Mouse (Mus musculus): ENCODE results near the gene Thap2. TPM values are rescaled to one million over a fixed set of nuclear protein-coding genes. Genes with fewer than 3 reads are reported as not detected.

Thap2 gene
- total and polyA plus RNA-seq, 3 experiments: 5.0 to 9.3 (median 7.9) TPM

- Histone ChIP-seq H3K36me3 (ENCODE audit: control insufficient read depth, insufficient read depth, low read length) (no peaks in the 10 kb centered on the region), H3K4me3 (no peak overlapping the region), H3K79me2 (replicated peaks; ENCODE audit: control insufficient read depth, insufficient read depth, low read length) (no peaks in the 10 kb centered on the region), H3K9ac (ENCODE audit: low read depth, low read length) (no peak overlapping the region), H3K27ac (no peak overlapping the region), H3K4me1 (ENCODE audit: control insufficient read depth, insufficient read depth, low read length) (no peaks in the 10 kb centered on the region), H3K27me3 (ENCODE audit: control insufficient read depth, insufficient read depth, low read length) (no peaks in the 10 kb centered on the region)
- no peak for DNase-seq
- 80% methylated on average over 2 of the region's 2 CpGs for WGBS
- intact Hi-C loops (cut with DNase I): no loop called here
- no peak for TF ChIP-seq EP300 (IDR thresholded peaks at IDR 0.05; ENCODE audit: insufficient read depth, low read depth, low read length)
- TF ChIP-seq POLR2A (IDR thresholded peaks at IDR 0.05; ENCODE audit: insufficient read depth, low read depth, low read length): no peak
- no peak for TF ChIP-seq CTCF (IDR thresholded peaks at IDR 0.05)
Observed at GRCm38 (mm10) chr10:115350810-115351397, 33.3 kb downstream of the Thap2 start.

- no peaks in the 10 kb centered on the region for H3K27me3 ChIP-seq (ENCODE audit: control insufficient read depth, insufficient read depth, low read length)
- H3K9ac ChIP-seq (ENCODE audit: low read depth, low read length): no peak overlapping the region
- no peak overlapping the region for H3K4me3 ChIP-seq
- no peak for DNase-seq
- no peaks in the 10 kb centered on the region for H3K4me1 ChIP-seq (ENCODE audit: control insufficient read depth, insufficient read depth, low read length)
- 86% methylated on average over 7 of the region's 7 CpGs for WGBS
- TF ChIP-seq CTCF (IDR thresholded peaks at IDR 0.05) (no peak), EP300 (IDR thresholded peaks at IDR 0.05; ENCODE audit: insufficient read depth, low read depth, low read length) (no peak), POLR2A (IDR thresholded peaks at IDR 0.05; ENCODE audit: insufficient read depth, low read depth, low read length) (no peak)
- H3K79me2 ChIP-seq (replicated peaks; ENCODE audit: control insufficient read depth, insufficient read depth, low read length): no peaks in the 10 kb centered on the region
- H3K36me3 ChIP-seq (ENCODE audit: control insufficient read depth, insufficient read depth, low read length): no peaks in the 10 kb centered on the region
- intact Hi-C loops (cut with DNase I): no loop called here
- H3K27ac ChIP-seq: no peak overlapping the region
Observed at GRCm38 (mm10) chr10:115349509-115349908, 34.7 kb downstream of the Thap2 start.

DNA sequence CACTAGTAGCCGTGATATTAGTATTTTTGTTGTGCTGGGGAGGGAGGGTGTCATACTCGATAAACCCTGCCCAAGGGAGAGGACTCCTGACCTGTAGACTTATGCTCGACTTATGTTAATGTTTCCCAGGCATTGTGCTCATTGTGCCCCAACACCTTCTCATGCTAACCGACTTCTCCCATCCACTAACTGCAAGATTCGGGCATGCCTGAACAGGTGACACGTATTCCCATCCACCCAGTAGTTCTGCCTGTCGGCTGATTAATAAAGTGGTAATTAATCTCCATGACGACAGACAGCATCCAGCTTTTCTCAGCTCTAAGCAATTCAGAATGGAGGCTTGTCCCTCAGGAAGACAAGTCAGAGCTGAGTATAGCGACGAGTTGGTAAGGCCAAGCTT lies 35.2 kb downstream of the Thap2 start:
- intact Hi-C loops (cut with DNase I): no loop called here
- Histone ChIP-seq H3K9ac (ENCODE audit: low read depth, low read length) (no peak overlapping the region), H3K4me3 (no peak overlapping the region), H3K27me3 (ENCODE audit: control insufficient read depth, insufficient read depth, low read length) (no peaks in the 10 kb centered on the region), H3K79me2 (replicated peaks; ENCODE audit: control insufficient read depth, insufficient read depth, low read length) (no peaks in the 10 kb centered on the region), H3K27ac (no peak overlapping the region), H3K36me3 (ENCODE audit: control insufficient read depth, insufficient read depth, low read length) (no peaks in the 10 kb centered on the region), H3K4me1 (ENCODE audit: control insufficient read depth, insufficient read depth, low read length) (no peaks in the 10 kb centered on the region)
- TF ChIP-seq CTCF (IDR thresholded peaks at IDR 0.05) (no peak), EP300 (IDR thresholded peaks at IDR 0.05; ENCODE audit: insufficient read depth, low read depth, low read length) (no peak), POLR2A (IDR thresholded peaks at IDR 0.05; ENCODE audit: insufficient read depth, low read depth, low read length) (no peak)
- 88% methylated on average over 10 of the region's 10 CpGs for WGBS
- DNase-seq: no peak

DNA sequence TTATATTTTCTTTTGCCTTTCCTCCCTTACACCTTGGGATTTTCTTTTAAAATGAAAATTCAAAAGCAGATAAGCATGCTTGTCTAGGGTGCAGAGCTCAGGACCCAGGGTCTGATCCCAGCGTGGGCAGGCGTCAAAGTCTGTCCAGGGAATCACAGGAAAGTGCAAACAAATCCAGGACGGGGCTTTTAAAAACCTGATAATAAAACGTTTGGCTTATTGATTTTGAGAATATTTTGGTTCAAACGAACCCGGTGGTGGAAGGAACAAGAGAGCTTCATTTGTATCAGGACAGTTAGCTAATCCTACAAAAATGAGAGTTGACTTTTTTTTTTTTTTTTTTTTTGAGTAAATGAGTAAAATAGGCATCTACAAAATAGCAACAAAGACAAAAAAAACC lies 36.1 kb downstream of the Thap2 start:
- H3K4me3 ChIP-seq: no peak overlapping the region

GRCm38 (mm10) chr10:115346444-115346843 lies 37.8 kb downstream of the Thap2 start:
- intact Hi-C loops (cut with DNase I): no loop called here
- no peak for TF ChIP-seq CTCF (IDR thresholded peaks at IDR 0.05)
- no peak for TF ChIP-seq POLR2A (IDR thresholded peaks at IDR 0.05; ENCODE audit: insufficient read depth, low read depth, low read length)
- no peak for TF ChIP-seq EP300 (IDR thresholded peaks at IDR 0.05; ENCODE audit: insufficient read depth, low read depth, low read length)
- Histone ChIP-seq H3K9ac (ENCODE audit: low read depth, low read length) (no peak overlapping the region), H3K79me2 (replicated peaks; ENCODE audit: control insufficient read depth, insufficient read depth, low read length) (no peaks in the 10 kb centered on the region), H3K27ac (no peak overlapping the region), H3K4me3 (no peak overlapping the region), H3K36me3 (ENCODE audit: control insufficient read depth, insufficient read depth, low read length) (no peaks in the 10 kb centered on the region), H3K4me1 (ENCODE audit: control insufficient read depth, insufficient read depth, low read length) (no peaks in the 10 kb centered on the region), H3K27me3 (ENCODE audit: control insufficient read depth, insufficient read depth, low read length) (no peaks in the 10 kb centered on the region)
- DNase-seq: no peak

More for the DNA sequence above, 36.1 kb downstream of the Thap2 start:
- Histone ChIP-seq H3K36me3 (ENCODE audit: control insufficient read depth, insufficient read depth, low read length) (no peaks in the 10 kb centered on the region), H3K79me2 (replicated peaks; ENCODE audit: control insufficient read depth, insufficient read depth, low read length) (no peaks in the 10 kb centered on the region), H3K27ac (no peak overlapping the region), H3K4me1 (ENCODE audit: control insufficient read depth, insufficient read depth, low read length) (no peaks in the 10 kb centered on the region), H3K27me3 (ENCODE audit: control insufficient read depth, insufficient read depth, low read length) (no peaks in the 10 kb centered on the region), H3K9ac (ENCODE audit: low read depth, low read length) (no peak overlapping the region)
- intact Hi-C loops (cut with DNase I): no loop called here
- WGBS: 74% methylated on average over 6 of the region's 6 CpGs
- TF ChIP-seq EP300 (IDR thresholded peaks at IDR 0.05; ENCODE audit: insufficient read depth, low read depth, low read length): no peak
- TF ChIP-seq CTCF (IDR thresholded peaks at IDR 0.05): no peak
- no peak for TF ChIP-seq POLR2A (IDR thresholded peaks at IDR 0.05; ENCODE audit: insufficient read depth, low read depth, low read length)
- DNase-seq: no peak

GRCm38 (mm10) chr10:115342771-115343425 lies 41.3 kb downstream of the Thap2 start:
- H3K4me3 ChIP-seq: no peak overlapping the region
- no peak overlapping the region for H3K27ac ChIP-seq
- no peaks in the 10 kb centered on the region for H3K36me3 ChIP-seq (ENCODE audit: control insufficient read depth, insufficient read depth, low read length)
- no peaks in the 10 kb centered on the region for H3K79me2 ChIP-seq (replicated peaks; ENCODE audit: control insufficient read depth, insufficient read depth, low read length)
- WGBS: 88% methylated on average over 4 of the region's 4 CpGs
- no peaks in the 10 kb centered on the region for H3K27me3 ChIP-seq (ENCODE audit: control insufficient read depth, insufficient read depth, low read length)
- DNase-seq: no peak
- no peaks in the 10 kb centered on the region for H3K4me1 ChIP-seq (ENCODE audit: control insufficient read depth, insufficient read depth, low read length)
- no peak overlapping the region for H3K9ac ChIP-seq (ENCODE audit: low read depth, low read length)
- no peak for TF ChIP-seq POLR2A (IDR thresholded peaks at IDR 0.05; ENCODE audit: insufficient read depth, low read depth, low read length)
- TF ChIP-seq CTCF (IDR thresholded peaks at IDR 0.05): no peak
- no peak for TF ChIP-seq EP300 (IDR thresholded peaks at IDR 0.05; ENCODE audit: insufficient read depth, low read depth, low read length)
- intact Hi-C loops (cut with DNase I): no loop called here

Data from heart, adult 2 months (tissue).